Mouse (Mus musculus): ENCODE data around the gene Nme2. TPM values are rescaled to one million over a fixed set of nuclear protein-coding genes. Genes with fewer than 3 reads are reported as not detected.
"Not testable (repeated sequence)": the region's sequence is repeated elsewhere in the genome, so short reads cannot be mapped to it uniquely, and the experiment has no call there.

The Nme2 gene
- polyA plus RNA-seq, 1 experiment: 107 TPM

DNA sequence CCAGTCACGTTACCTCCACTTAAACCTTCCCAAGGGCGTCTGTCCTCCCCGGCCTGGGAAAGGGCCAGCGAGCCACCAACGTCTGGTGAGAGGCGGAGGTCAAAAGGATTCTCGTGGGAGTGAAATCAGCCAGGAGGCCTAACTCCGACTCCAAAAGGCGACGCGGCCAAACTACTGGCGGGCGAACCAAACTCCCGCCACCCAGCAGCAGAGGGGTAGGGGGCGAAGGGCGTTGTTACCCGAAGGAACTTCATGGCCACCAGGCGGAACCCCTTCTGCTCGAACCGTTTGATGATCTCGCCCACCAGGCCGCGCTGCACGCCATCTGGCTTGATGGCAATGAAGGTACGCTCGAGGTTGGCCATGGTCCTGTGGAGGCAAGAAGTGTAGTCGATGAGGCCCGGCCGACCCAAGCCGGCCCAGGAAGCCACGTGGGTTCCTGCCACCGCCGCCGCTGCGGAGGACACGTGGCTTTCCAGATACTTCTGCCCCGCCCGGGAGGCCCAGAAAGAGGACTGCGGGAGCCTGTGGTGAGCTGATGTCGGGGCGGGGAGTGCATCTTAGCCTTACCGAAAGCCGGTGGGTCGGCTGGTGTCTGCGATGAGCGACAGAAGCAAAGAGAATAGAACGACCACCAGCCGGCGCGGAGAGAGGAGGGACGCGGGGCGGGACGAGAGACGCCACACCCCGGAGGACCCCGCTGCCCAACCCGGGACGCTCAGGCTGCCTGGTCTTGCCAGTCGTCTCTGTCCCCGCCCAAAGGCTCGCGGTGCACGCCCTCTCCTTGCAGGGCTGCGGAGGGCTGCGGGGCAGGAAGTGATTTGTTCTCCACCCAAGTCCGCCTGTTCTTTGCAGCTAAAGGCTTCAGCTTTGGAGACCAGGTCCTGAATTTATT lies 556 bp downstream of the Nme2 start:
- peaks cover 13% of the 10 kb centered on the region for H3K4me1 ChIP-seq (ENCODE audit: control insufficient read depth, insufficient read depth, low read length)
- DNase-seq: peak; percentile 92
- under 1% methylated on average over 67 of the region's 67 CpGs for WGBS
- TF ChIP-seq CTCF (IDR thresholded peaks at IDR 0.05; ENCODE audit: insufficient read depth, low read length) (no peak), POLR2A (IDR thresholded peaks at IDR 0.05; ENCODE audit: borderline replicate concordance, extremely low read depth, low read depth, low read length) (peak; percentile 66; the same call in 1 of the 2 replicates)
- peak overlapping the region; percentile 81 for H3K4me3 ChIP-seq (replicated peaks; ENCODE audit: extremely low read depth, low read depth, low read length)

DNA sequence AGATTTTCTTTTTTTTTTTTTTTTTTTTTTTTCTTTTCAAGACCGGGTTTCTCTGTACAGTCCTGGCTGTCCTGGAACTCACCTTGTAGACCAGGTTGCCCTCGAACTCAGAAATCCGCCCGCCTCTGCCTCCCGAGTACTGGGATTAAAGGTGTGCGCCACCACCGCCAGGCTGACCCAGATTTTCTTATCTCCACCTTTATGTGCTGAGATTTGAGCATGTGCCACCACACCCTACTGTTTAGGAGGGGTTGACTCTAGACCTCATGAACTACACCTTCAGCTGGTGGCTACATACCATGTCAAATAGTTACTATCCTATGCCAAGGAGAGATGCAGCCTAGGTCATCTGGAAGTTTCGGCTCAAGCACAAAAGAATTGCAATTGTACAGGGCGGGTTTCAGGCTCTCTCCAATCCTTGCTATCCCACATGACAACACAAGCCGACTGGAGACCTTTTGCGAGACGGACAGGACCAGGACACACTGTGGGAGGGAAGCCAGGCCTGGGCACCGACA lies 1.3 kb downstream of the Nme2 start:
- H3K4me3 ChIP-seq (replicated peaks; ENCODE audit: extremely low read depth, low read depth, low read length): peak overlapping the region; percentile 81
- no peak for DNase-seq
- 36% methylated on average over 13 of the region's 13 CpGs for WGBS
- no peak for TF ChIP-seq CTCF (IDR thresholded peaks at IDR 0.05; ENCODE audit: insufficient read depth, low read length)
- TF ChIP-seq POLR2A (IDR thresholded peaks at IDR 0.05; ENCODE audit: borderline replicate concordance, extremely low read depth, low read depth, low read length): no peak
- peaks cover 13% of the 10 kb centered on the region for H3K4me1 ChIP-seq (ENCODE audit: control insufficient read depth, insufficient read depth, low read length)

- TF ChIP-seq CTCF (IDR thresholded peaks at IDR 0.05; ENCODE audit: insufficient read depth, low read length) (no peak), POLR2A (IDR thresholded peaks at IDR 0.05; ENCODE audit: borderline replicate concordance, extremely low read depth, low read depth, low read length) (no peak)
- Histone ChIP-seq H3K4me3 (replicated peaks; ENCODE audit: extremely low read depth, low read depth, low read length) (no peak overlapping the region), H3K4me1 (ENCODE audit: control insufficient read depth, insufficient read depth, low read length) (peaks cover 13% of the 10 kb centered on the region)
- no peak for DNase-seq
- 62% methylated on average over 5 of the region's 5 CpGs for WGBS
These were observed 3.7 kb downstream of the Nme2 start for GRCm38 (mm10) chr11:93952376-93952775.

DNA sequence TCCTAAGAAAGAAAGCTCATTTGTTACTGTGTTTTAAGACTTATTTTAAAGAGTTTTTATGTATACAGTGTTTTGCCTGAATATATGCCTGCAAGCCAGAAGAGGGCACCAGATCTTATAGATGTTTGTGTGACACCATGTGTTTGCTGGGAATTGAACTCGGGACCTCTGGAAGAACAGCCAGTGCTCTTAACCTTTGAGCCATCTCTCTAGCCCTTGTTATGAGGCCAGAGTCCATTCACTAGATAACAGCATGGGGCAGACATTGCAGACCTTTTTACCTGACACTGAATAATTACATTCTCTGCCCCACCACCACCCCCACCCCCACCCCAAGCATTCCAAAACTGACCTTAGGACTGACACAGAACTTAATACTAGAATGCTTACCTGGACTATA lies 6.0 kb downstream of the Nme2 start:
- Histone ChIP-seq H3K4me3 (replicated peaks; ENCODE audit: extremely low read depth, low read depth, low read length) (no peak overlapping the region), H3K4me1 (ENCODE audit: control insufficient read depth, insufficient read depth, low read length) (peaks cover 4% of the 10 kb centered on the region; the same call in 1 of the 2 replicates)
- no peak for DNase-seq
- 68% methylated on average over 1 of the region's 1 CpGs for WGBS
- TF ChIP-seq CTCF (IDR thresholded peaks at IDR 0.05; ENCODE audit: insufficient read depth, low read length) (no peak), POLR2A (IDR thresholded peaks at IDR 0.05; ENCODE audit: borderline replicate concordance, extremely low read depth, low read depth, low read length) (no peak)

DNA sequence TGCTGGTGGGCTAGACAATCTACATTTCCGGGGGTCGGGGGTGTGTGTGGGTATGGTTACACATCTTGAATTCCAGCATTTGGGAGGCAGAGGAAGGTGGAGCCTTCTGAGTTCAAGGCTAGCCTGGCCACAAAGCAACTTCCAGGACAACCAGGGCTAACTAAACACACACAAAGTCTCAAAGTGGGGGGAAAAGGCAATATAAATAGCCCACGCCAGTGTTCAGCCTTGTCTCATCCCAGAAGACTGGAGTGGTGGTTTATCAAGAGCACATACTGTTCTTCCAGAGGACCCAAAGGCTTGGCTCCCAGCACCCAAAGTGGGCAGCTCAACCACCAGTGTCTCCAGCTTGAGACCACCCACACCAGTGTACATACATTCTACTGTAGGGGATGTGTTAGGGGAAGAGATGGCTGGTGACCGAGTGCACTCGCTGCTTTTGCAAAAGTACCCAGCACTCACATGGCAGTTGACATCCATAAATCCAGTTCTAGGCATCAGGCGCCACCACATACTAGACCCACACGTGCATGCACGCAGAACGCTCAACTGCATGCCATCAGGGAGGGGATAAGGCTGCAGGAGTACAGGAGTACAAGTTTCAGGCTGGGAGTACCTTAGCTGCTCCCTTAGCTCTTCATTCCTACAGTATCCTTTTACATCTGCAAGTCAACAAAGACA lies 7.0 kb downstream of the Nme2 start:
- H3K4me1 ChIP-seq (ENCODE audit: control insufficient read depth, insufficient read depth, low read length): no peaks in the 10 kb centered on the region
- H3K4me3 ChIP-seq (replicated peaks; ENCODE audit: extremely low read depth, low read depth, low read length): no peak overlapping the region
- DNase-seq: no peak
- 88% methylated on average over 9 of the region's 9 CpGs for WGBS
- TF ChIP-seq POLR2A (IDR thresholded peaks at IDR 0.05; ENCODE audit: borderline replicate concordance, extremely low read depth, low read depth, low read length): no peak
- TF ChIP-seq CTCF (IDR thresholded peaks at IDR 0.05; ENCODE audit: insufficient read depth, low read length): no peak

DNA sequence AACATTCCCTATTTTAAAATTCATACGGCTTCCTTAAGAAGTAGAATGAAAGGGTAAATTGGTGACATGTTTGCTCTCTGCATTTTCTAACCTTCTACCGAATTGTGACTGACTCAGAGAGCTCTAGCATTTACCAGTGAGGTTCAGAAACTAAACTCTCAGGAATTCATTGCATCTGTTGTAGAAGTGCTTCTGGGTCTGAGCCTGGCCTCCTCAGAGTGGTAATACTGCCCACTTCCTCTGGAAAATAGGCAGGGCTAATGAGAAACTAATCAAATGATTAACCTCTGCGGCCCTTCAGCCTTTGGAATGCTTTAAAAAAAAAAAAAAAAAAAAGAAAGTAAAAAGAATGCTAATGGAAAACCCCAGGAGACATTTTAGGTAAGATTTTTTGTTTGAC lies 11.1 kb downstream of the Nme2 start:
- no peak for DNase-seq
- Histone ChIP-seq H3K4me3 (replicated peaks; ENCODE audit: extremely low read depth, low read depth, low read length) (no peak overlapping the region), H3K4me1 (ENCODE audit: control insufficient read depth, insufficient read depth, low read length) (no peaks in the 10 kb centered on the region; the same call in 1 of the 2 replicates)
- TF ChIP-seq CTCF (IDR thresholded peaks at IDR 0.05; ENCODE audit: insufficient read depth, low read length) (no peak), POLR2A (IDR thresholded peaks at IDR 0.05; ENCODE audit: borderline replicate concordance, extremely low read depth, low read depth, low read length) (no peak)
- 74% methylated on average over 3 of the region's 3 CpGs for WGBS

GRCm38 (mm10) chr11:93940906-93941305 lies 15.2 kb downstream of the Nme2 start:
- no peaks in the 10 kb centered on the region; the same call in 1 of the 2 replicates for H3K4me1 ChIP-seq (ENCODE audit: control insufficient read depth, insufficient read depth, low read length)
- WGBS: 55% methylated on average over 2 of the region's 2 CpGs
- no peak overlapping the region for H3K4me3 ChIP-seq (replicated peaks; ENCODE audit: extremely low read depth, low read depth, low read length)
- TF ChIP-seq CTCF (IDR thresholded peaks at IDR 0.05; ENCODE audit: insufficient read depth, low read length) (no peak), POLR2A (IDR thresholded peaks at IDR 0.05; ENCODE audit: borderline replicate concordance, extremely low read depth, low read depth, low read length) (no peak)
- no peak for DNase-seq

DNA sequence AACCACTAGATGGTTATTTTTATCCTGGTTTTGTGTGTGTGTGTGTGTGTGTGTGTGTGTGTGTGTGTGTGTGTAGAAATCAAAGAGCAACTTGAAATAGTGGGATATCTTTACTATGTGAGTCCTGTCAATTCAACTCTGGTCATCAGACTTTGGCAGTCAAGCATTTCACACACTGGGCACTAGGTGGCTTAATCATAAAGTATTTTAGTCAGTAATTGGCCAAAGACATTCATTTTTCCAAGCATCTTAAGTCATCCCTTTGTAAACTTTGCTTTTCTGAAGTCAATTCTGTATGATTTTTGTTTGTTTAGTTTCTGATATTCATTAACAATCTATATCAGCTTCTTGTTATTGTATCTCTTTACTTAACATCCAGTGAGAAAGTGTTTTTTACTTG lies 27.0 kb downstream of the Nme2 start:
- Histone ChIP-seq H3K4me1 (ENCODE audit: control insufficient read depth, insufficient read depth, low read length) (no peaks in the 10 kb centered on the region), H3K4me3 (replicated peaks; ENCODE audit: extremely low read depth, low read depth, low read length) (no peak overlapping the region)
- no peak for DNase-seq
- TF ChIP-seq POLR2A (IDR thresholded peaks at IDR 0.05; ENCODE audit: borderline replicate concordance, extremely low read depth, low read depth, low read length): no peak
- TF ChIP-seq CTCF (IDR thresholded peaks at IDR 0.05; ENCODE audit: insufficient read depth, low read length): no peak

GRCm38 (mm10) chr11:93915019-93915418 lies 41.0 kb downstream of the Nme2 start:
- H3K4me3 ChIP-seq (replicated peaks; ENCODE audit: extremely low read depth, low read depth, low read length); DNase-seq; H3K4me1 ChIP-seq (ENCODE audit: control insufficient read depth, insufficient read depth, low read length): not testable (repeated sequence)
- 92% methylated on average over 2 of the region's 2 CpGs for WGBS

Data from lung, adult 2 months (tissue).